Mouse (Mus musculus) left cerebral cortex, adult 11 months (tissue): ENCODE measurements around the gene Fbxo9.

Source experiments
- DNase-seq: peaks from one replicate; pipeline ENCODE4 v3.0.0; 2022; ENCODE audit warnings: low spot score

The Fbxo9 gene

GRCm38 (mm10) chr9:78070496-78070895, 38.4 kb downstream of the Fbxo9 start:
- DNase-seq: no peak

GRCm38 (mm10) chr9:78064121-78064520, 44.7 kb downstream of the Fbxo9 start:
- no peak for DNase-seq

GRCm38 (mm10) chr9:78062392-78062791, 46.5 kb downstream of the Fbxo9 start:
- DNase-seq: no peak

GRCm38 (mm10) chr9:78059525-78060120, 49.2 kb downstream of the Fbxo9 start:
- DNase-seq: no peak

GRCm38 (mm10) chr9:78054298-78054697, 54.6 kb downstream of the Fbxo9 start:
- no peak for DNase-seq

GRCm38 (mm10) chr9:78053821-78054220, 55.0 kb downstream of the Fbxo9 start:
- no peak for DNase-seq

GRCm38 (mm10) chr9:78051677-78052076, 57.2 kb downstream of the Fbxo9 start, which contains the start of gene Gcm1:
Gene Gcm1, plus strand, starts transcription at chr9:78051924.
- DNase-seq: no peak

- DNase-seq: no peak
These were observed 58.4 kb downstream of the Fbxo9 start for GRCm38 (mm10) chr9:78050452-78050970.

- no peak for DNase-seq
These were observed 62.1 kb downstream of the Fbxo9 start for GRCm38 (mm10) chr9:78046755-78047154.

- no peak for DNase-seq
These were observed 63.7 kb downstream of the Fbxo9 start for GRCm38 (mm10) chr9:78045171-78045570.

GRCm38 (mm10) chr9:78038755-78039489, 69.9 kb downstream of the Fbxo9 start:
- DNase-seq: peak; percentile 59

- no peak for DNase-seq
These were observed 73.0 kb downstream of the Fbxo9 start for GRCm38 (mm10) chr9:78035831-78036230.

- DNase-seq: no peak
These were observed 73.6 kb downstream of the Fbxo9 start for GRCm38 (mm10) chr9:78035296-78035695.

- no peak for DNase-seq
These were observed 75.9 kb downstream of the Fbxo9 start for GRCm38 (mm10) chr9:78032930-78033329.
